Mouse (Mus musculus) thymus, adult 18-20 months (tissue): ENCODE measurements around the gene Sipa1l2.

Experiments used
- DNase-seq, 2 experiments: peaks; one replicate each; pipeline ENCODE4 v3.0.0; 2022; ENCODE audit warnings: mixed read lengths in 2 of 2

Sipa1l2 gene

GRCm38 (mm10) chr8:125391271-125391670, 178.3 kb downstream of the Sipa1l2 start:
- DNase-seq: peak in 1 of 2 experiments; percentile 66

GRCm38 (mm10) chr8:125390506-125390895, 179.1 kb downstream of the Sipa1l2 start:
- no peak for DNase-seq

- DNase-seq: no peak
These were observed 179.7 kb downstream of the Sipa1l2 start for GRCm38 (mm10) chr8:125389756-125390505.

- DNase-seq: no peak
These were observed 180.3 kb downstream of the Sipa1l2 start for GRCm38 (mm10) chr8:125389280-125389679.

GRCm38 (mm10) chr8:125388404-125389180, 181.0 kb downstream of the Sipa1l2 start:
- DNase-seq: no peak

- peak in 1 of 2 experiments; percentile 17 for DNase-seq
These were observed 184.0 kb downstream of the Sipa1l2 start for GRCm38 (mm10) chr8:125385519-125386150.

GRCm38 (mm10) chr8:125384551-125385183, 184.9 kb downstream of the Sipa1l2 start:
- no peak for DNase-seq

GRCm38 (mm10) chr8:125381674-125382073, 187.9 kb downstream of the Sipa1l2 start:
- no peak for DNase-seq

GRCm38 (mm10) chr8:125379939-125380338, 189.7 kb downstream of the Sipa1l2 start:
- DNase-seq: no peak

GRCm38 (mm10) chr8:125379156-125379555, 190.5 kb downstream of the Sipa1l2 start:
- DNase-seq: no peak

- DNase-seq: no peak
These were observed 191.9 kb downstream of the Sipa1l2 start for GRCm38 (mm10) chr8:125377704-125378103.

GRCm38 (mm10) chr8:125376448-125376845, 193.2 kb downstream of the Sipa1l2 start:
- no peak for DNase-seq

GRCm38 (mm10) chr8:125375659-125376447, 193.8 kb downstream of the Sipa1l2 start:
- DNase-seq: no peak

GRCm38 (mm10) chr8:125372596-125372995, 197.0 kb downstream of the Sipa1l2 start:
- DNase-seq: no peak

GRCm38 (mm10) chr8:125369491-125370236, 199.9 kb downstream of the Sipa1l2 start:
- DNase-seq: no peak

- DNase-seq: no peak
These were observed 201.1 kb downstream of the Sipa1l2 start for GRCm38 (mm10) chr8:125368341-125369035.
